ENCODE assay signal across 8 mouse cellular contexts in genomic region chr11:53763496-53764140, GRCm38 (mm10). TPM values are rescaled to one million over a fixed set of nuclear protein-coding genes. Genes with fewer than 3 reads are reported as not detected.
DNase-seq lines count a peak whose midpoint lies in the region; ATAC-seq and TF ChIP-seq lines count a peak whose summit lies in the region.

No protein-coding gene starts in this region.

- peak overlapping the region; percentile 33 for H3K4me3 ChIP-seq in cortical plate, adult 2 months (ENCODE audit: insufficient read depth, low read length)

- no peaks in the 10 kb centered on the region; the same call in 1 of the 2 replicates for H3K4me1 ChIP-seq in cortical plate, adult 2 months (ENCODE audit: control insufficient read depth, insufficient read depth, low read length)

- peak; percentile 37; the same call in 1 of the 2 replicates for TF ChIP-seq POLR2A in cortical plate, adult 2 months (IDR thresholded peaks at IDR 0.05; ENCODE audit: extremely low read depth, insufficient read depth, low read length)

- ATAC-seq in megakaryocyte, adult 5-6 weeks (ENCODE audit: poor library complexity, severe bottlenecking) = peak; percentile 85

- no peak for TF ChIP-seq CTCF in cortical plate, adult 2 months (IDR thresholded peaks at IDR 0.05; ENCODE audit: extremely low read depth, insufficient read depth, low read length)

- H3K27ac ChIP-seq in cortical plate, adult 2 months (ENCODE audit: insufficient read depth, low read length) = peak overlapping the region; percentile 70

- peak; percentile 87 for DNase-seq in ZHBTc4 (ENCODE audit: low read depth, low spot score)
- peak; percentile 91 to 94 for DNase-seq in gastrocnemius, adult 8-10 months (ENCODE audit: low spot score in 2 of 2)
- DNase-seq in induced T-regulatory cell, adult 2 months (ENCODE audit: low read depth) = peak; percentile 98
- peak; percentile 49 to 76 for DNase-seq in left cerebral cortex, adult 8-10 months (ENCODE audit: low spot score in 2 of 2)
- peak; percentile 74 to 80 for DNase-seq in right cerebral cortex, adult 2 months (ENCODE audit: low spot score in 2 of 2)
- DNase-seq in urinary bladder, postnatal 10 days (ENCODE audit: low spot score) = peak; percentile 60

RNA-seq across cellular contexts. Expression of gene Irf1, which starts 6.2 kb away (rescaled TPM):
- polyA plus RNA-seq in cortical plate, adult 2 months (2012; rRNA removed) = 10.9 and 13.8 TPM in 2 replicates
- total RNA-seq in gastrocnemius, adult 8-10 months (2022) = 1 to 10 TPM; 3.2 to 5.8 (median 4.4) TPM
- 10 to 100 TPM in 2 of 4 experiments, 1 to 10 TPM in 2; 6.8 to 10.8 (median 9.4) TPM for total RNA-seq in left cerebral cortex, adult 8-10 months (2022)
- total RNA-seq in megakaryocyte, adult 5-6 weeks (2015) = 37.2 and 38.5 TPM in 2 replicates
- total RNA-seq in megakaryocyte, adult 5-6 weeks (2017) = 78.4 and 93.1 TPM in 2 replicates

RNA-seq across cellular contexts. Expression of gene Gm17334, which starts 9.4 kb away (rescaled TPM):
- 1.4 and 2.3 TPM in 2 replicates for polyA plus RNA-seq in cortical plate, adult 2 months (2012; rRNA removed)
- under 1 TPM in 2 of 4 experiments, not detected in 2; 0.34 to 0.48 TPM for total RNA-seq in gastrocnemius, adult 8-10 months (2022)
- total RNA-seq in left cerebral cortex, adult 8-10 months (2022) = 1 to 10 TPM in 1 of 4 experiments, under 1 TPM in 2, not detected in 1; 0.42 to 2.4 (median 0.64) TPM
- total RNA-seq in megakaryocyte, adult 5-6 weeks (2015) = not detected in 2 replicates
- total RNA-seq in megakaryocyte, adult 5-6 weeks (2017) = not detected in 2 replicates

RNA-seq across cellular contexts. Expression of gene Il5, which starts 43.0 kb away (rescaled TPM):
- 0.15 and 0.34 TPM in 2 replicates for polyA plus RNA-seq in cortical plate, adult 2 months (2012; rRNA removed)
- total RNA-seq in gastrocnemius, adult 8-10 months (2022) = not detected
- not detected for total RNA-seq in left cerebral cortex, adult 8-10 months (2022)
- total RNA-seq in megakaryocyte, adult 5-6 weeks (2015) = not detected in 2 replicates
- not detected in 2 replicates for total RNA-seq in megakaryocyte, adult 5-6 weeks (2017)

RNA-seq across cellular contexts. Expression of gene Rad50, which starts 56.5 kb away (rescaled TPM):
- 6.1 and 6.8 TPM in 2 replicates for polyA plus RNA-seq in cortical plate, adult 2 months (2012; rRNA removed)
- 1 to 10 TPM; 3.8 to 4.7 (median 4.5) TPM for total RNA-seq in gastrocnemius, adult 8-10 months (2022)
- 10 to 100 TPM in 3 of 4 experiments, 1 to 10 TPM in 1; 9.9 to 12.1 (median 11.8) TPM for total RNA-seq in left cerebral cortex, adult 8-10 months (2022)
- 23.9 and 26.7 TPM in 2 replicates for total RNA-seq in megakaryocyte, adult 5-6 weeks (2015)
- 33.7 and 38.1 TPM in 2 replicates for total RNA-seq in megakaryocyte, adult 5-6 weeks (2017)

Comparison
In these comparisons a context has a peak if more than half of its experiments do, and no peak if none do; other contexts are left out.
1. Peak in every context shown above with its lines: DNase-seq, ATAC-seq, H3K4me3 ChIP-seq and H3K27ac ChIP-seq.